Mouse (Mus musculus): ENCODE data around the gene Fam185a. TPM values are rescaled to one million over a fixed set of nuclear protein-coding genes. Genes with fewer than 3 reads are reported as not detected.

Gene Fam185a
- polyA plus RNA-seq, 1 experiment from 2014 or later = 3.9 TPM

DNA sequence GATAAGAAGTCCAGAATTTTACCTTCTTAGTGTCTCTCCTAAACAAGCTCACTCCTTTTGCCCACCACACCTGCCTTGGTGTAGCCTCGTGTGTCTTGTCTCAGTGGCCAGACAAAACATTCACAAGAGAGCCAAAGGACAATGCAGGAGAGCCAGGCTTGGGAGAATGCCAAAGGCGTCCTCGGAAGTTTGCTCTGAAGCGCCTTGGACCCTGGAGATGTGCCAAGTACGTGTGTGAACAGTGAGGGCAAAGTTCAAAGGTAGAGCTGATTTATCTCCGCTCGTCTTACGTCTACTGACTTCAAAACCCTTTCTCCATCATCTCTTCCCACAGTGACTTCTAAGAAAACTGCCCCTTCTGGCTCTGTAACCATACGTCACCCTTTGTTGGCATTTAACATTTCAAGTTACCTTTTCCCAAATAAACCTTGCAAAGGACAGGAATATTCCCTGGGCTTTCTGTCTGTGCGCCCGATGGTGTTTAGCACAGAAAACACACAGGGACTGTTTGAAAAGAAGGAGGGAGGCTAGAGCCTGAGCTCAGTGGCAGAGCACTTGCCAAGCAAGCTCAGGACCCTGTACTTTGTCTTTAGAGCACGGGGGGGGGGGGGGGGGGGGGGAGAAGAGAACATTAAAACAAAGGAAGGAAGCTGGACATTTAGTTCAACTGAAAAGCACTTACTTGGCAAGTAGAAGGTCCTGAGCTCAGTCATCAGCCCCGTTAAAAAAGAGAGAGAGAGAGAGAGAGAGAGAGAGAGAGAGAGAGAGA lies 33.0 kb upstream of the Fam185a start:
- no peak overlapping the region for H3K4me3 ChIP-seq (ENCODE audit: low read depth, low read length)
- no peak for TF ChIP-seq CTCF (IDR thresholded peaks at IDR 0.05; ENCODE audit: low read depth)
- no peaks in the 10 kb centered on the region for H3K36me3 ChIP-seq (ENCODE audit: control insufficient read depth, insufficient read depth)
- peak; percentile 88 for ATAC-seq
- 19% methylated on average over 13 of the region's 13 CpGs for WGBS
- no peak overlapping the region for H3K9ac ChIP-seq (ENCODE audit: low read depth, low read length)
- H3K4me2 ChIP-seq (replicated peaks; ENCODE audit: low read depth) = peak overlapping the region; percentile 10; the same call in 1 of the 2 replicates
- H3K27me3 ChIP-seq (replicated peaks; ENCODE audit: control insufficient read depth, insufficient read depth, low read length) = no peaks in the 10 kb centered on the region
- no peak overlapping the region for H3K27ac ChIP-seq (ENCODE audit: low read depth, low read length)
- no peaks in the 10 kb centered on the region for H3K9me3 ChIP-seq (ENCODE audit: control insufficient read depth)
- H3K4me1 ChIP-seq (replicated peaks; ENCODE audit: control insufficient read depth, insufficient read depth, low read length) = 0 out of 2 replicates have a peak, but pooled peaks cover 2% of the 10 kb centered on the region

DNA sequence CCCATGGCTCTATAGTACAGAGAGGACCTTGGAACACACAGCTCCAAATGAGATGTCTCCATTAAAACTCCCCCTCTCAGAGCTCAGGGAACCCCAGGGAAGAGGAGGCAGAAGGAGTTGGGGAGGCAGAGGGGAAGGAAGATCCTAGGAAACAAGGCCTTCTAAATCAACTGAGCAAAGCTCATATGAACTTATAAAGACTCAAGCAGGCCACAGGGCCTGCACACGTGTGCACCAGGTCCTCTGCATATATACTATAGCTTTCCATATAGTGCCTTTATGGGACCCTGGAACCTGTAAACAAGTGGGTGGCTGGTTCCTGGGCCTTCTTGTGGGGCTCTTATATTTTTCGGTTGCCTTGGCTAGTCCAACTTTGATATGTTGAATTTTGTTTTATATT lies 30.2 kb upstream of the Fam185a start:
- Histone ChIP-seq H3K36me3 (ENCODE audit: control insufficient read depth, insufficient read depth) (no peaks in the 10 kb centered on the region), H3K4me1 (replicated peaks; ENCODE audit: control insufficient read depth, insufficient read depth, low read length) (0 out of 2 replicates have a peak, but pooled peaks cover 2% of the 10 kb centered on the region), H3K27ac (ENCODE audit: low read depth, low read length) (no peak overlapping the region), H3K4me3 (ENCODE audit: low read depth, low read length) (no peak overlapping the region), H3K9me3 (ENCODE audit: control insufficient read depth) (no peaks in the 10 kb centered on the region), H3K27me3 (replicated peaks; ENCODE audit: control insufficient read depth, insufficient read depth, low read length) (no peaks in the 10 kb centered on the region), H3K4me2 (replicated peaks; ENCODE audit: low read depth) (no peak overlapping the region), H3K9ac (ENCODE audit: low read depth, low read length) (no peak overlapping the region)
- TF ChIP-seq CTCF (IDR thresholded peaks at IDR 0.05; ENCODE audit: low read depth) = no peak
- ATAC-seq = no peak
- 84% methylated on average over 2 of the region's 2 CpGs for WGBS

DNA sequence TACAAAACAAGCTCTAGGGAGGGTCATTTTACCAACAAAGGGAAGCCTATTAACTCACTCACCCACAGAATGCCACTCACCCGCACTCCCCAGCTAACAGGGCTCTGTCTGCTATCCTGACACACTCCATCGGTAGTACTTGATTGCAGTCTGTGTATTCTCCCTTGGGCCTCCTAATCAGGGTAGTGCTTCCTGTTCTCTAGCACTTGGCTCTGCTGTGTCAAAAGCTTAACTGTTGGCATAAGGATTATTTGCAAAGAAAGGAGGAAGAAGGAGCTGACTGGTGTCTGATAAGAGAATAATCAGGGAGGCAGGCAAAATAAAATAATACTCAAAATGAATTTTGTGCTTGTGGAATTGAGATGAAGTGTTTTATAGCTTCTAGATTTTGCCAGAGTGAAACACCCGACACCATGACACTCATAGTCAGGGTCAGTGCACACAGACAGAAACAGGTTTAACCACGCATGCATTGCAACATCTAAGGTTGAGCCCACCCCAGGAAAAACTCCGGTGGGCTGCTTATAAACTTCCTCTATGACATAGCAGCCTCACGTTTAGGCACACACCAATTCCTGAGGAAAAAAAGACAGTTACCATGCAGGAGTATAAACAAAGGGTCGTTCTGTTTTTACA lies 29.4 kb upstream of the Fam185a start:
- Histone ChIP-seq H3K9me3 (ENCODE audit: control insufficient read depth) (no peaks in the 10 kb centered on the region), H3K4me3 (ENCODE audit: low read depth, low read length) (no peak overlapping the region), H3K27ac (ENCODE audit: low read depth, low read length) (no peak overlapping the region), H3K9ac (ENCODE audit: low read depth, low read length) (no peak overlapping the region), H3K36me3 (ENCODE audit: control insufficient read depth, insufficient read depth) (no peaks in the 10 kb centered on the region), H3K4me2 (replicated peaks; ENCODE audit: low read depth) (no peak overlapping the region), H3K4me1 (replicated peaks; ENCODE audit: control insufficient read depth, insufficient read depth, low read length) (0 out of 2 replicates have a peak, but pooled peaks cover 2% of the 10 kb centered on the region), H3K27me3 (replicated peaks; ENCODE audit: control insufficient read depth, insufficient read depth, low read length) (no peaks in the 10 kb centered on the region)
- no peak for TF ChIP-seq CTCF (IDR thresholded peaks at IDR 0.05; ENCODE audit: low read depth)
- 26% methylated on average over 7 of the region's 7 CpGs for WGBS
- ATAC-seq = no peak

DNA sequence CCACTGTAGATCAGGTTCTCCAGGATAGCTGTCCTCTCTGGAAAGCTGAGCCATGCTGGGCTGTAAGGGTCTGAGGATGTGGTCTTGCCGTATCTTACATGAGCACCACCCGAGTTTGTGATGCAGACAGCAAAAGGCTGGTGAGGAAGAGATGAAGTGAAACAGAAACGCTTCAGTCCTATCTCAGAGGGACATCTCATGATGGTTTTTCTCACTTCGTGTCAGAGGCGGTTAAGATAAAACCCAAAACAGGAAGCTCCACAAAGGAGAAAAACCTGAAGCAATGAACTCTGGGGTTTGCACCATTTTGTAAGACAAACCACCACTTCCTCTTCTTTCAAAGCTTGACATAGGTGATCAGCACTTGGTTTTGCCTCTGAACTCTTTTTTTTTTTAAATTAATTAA lies 13.5 kb upstream of the Fam185a start:
- H3K4me1 ChIP-seq (replicated peaks; ENCODE audit: control insufficient read depth, insufficient read depth, low read length) = no peaks in the 10 kb centered on the region
- H3K4me2 ChIP-seq (replicated peaks; ENCODE audit: low read depth) = no peak overlapping the region
- H3K36me3 ChIP-seq (ENCODE audit: control insufficient read depth, insufficient read depth) = no peaks in the 10 kb centered on the region
- H3K9me3 ChIP-seq (ENCODE audit: control insufficient read depth) = no peaks in the 10 kb centered on the region
- ATAC-seq = no peak
- H3K27me3 ChIP-seq (replicated peaks; ENCODE audit: control insufficient read depth, insufficient read depth, low read length) = no peaks in the 10 kb centered on the region
- no peak for TF ChIP-seq CTCF (IDR thresholded peaks at IDR 0.05; ENCODE audit: low read depth)
- no peak overlapping the region for H3K27ac ChIP-seq (ENCODE audit: low read depth, low read length)
- no peak overlapping the region for H3K9ac ChIP-seq (ENCODE audit: low read depth, low read length)
- no peak overlapping the region for H3K4me3 ChIP-seq (ENCODE audit: low read depth, low read length)
- 82% methylated on average over 5 of the region's 5 CpGs for WGBS

DNA sequence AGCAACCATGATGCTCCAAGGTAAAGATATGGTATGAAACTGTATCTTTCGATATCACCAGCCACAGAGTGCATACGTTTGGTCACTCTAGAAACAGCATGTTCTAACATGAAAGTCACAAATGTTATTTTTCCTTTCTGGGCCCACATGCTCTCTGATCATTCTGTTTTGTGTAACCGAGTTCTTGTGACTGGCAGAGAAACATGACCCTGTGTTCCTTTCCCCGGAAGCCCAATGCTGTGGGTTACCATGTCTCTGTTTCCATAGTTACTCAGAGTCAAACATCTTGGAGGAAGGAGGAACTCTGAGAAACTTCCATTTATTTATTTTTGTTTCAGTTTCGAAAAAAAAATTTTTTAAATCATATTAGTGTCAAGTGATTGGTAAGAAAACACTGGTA lies 12.7 kb upstream of the Fam185a start:
- H3K9me3 ChIP-seq (ENCODE audit: control insufficient read depth) = no peaks in the 10 kb centered on the region
- H3K4me2 ChIP-seq (replicated peaks; ENCODE audit: low read depth) = no peak overlapping the region
- H3K36me3 ChIP-seq (ENCODE audit: control insufficient read depth, insufficient read depth) = no peaks in the 10 kb centered on the region
- H3K27ac ChIP-seq (ENCODE audit: low read depth, low read length) = no peak overlapping the region
- no peak overlapping the region for H3K4me3 ChIP-seq (ENCODE audit: low read depth, low read length)
- no peak for ATAC-seq
- H3K9ac ChIP-seq (ENCODE audit: low read depth, low read length) = no peak overlapping the region
- no peak for TF ChIP-seq CTCF (IDR thresholded peaks at IDR 0.05; ENCODE audit: low read depth)
- no peaks in the 10 kb centered on the region for H3K27me3 ChIP-seq (replicated peaks; ENCODE audit: control insufficient read depth, insufficient read depth, low read length)
- no peaks in the 10 kb centered on the region for H3K4me1 ChIP-seq (replicated peaks; ENCODE audit: control insufficient read depth, insufficient read depth, low read length)
- WGBS = 79% methylated on average over 5 of the region's 5 CpGs

DNA sequence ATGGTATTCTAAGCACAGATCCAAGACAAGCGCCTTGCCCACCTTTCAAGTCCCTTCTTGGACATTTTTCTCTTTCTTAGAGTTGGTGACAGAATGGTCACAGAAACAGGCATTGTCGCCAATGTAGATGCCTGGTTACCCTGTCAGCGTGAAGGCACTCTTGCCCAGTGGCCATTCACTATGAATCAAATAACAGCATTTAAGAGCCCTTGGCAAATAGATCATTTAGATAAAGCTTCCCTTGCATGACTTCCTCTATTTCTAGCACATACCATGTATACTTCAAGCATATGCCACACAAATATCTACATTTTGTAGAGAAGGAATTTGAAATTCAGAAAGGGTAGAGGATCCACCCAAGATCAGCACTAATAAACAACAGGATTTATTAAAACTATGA lies 11.4 kb upstream of the Fam185a start:
- 83% methylated on average over 3 of the region's 3 CpGs for WGBS
- H3K4me3 ChIP-seq (ENCODE audit: low read depth, low read length) = no peak overlapping the region
- ATAC-seq = no peak
- no peaks in the 10 kb centered on the region for H3K9me3 ChIP-seq (ENCODE audit: control insufficient read depth)
- H3K9ac ChIP-seq (ENCODE audit: low read depth, low read length) = no peak overlapping the region
- H3K4me2 ChIP-seq (replicated peaks; ENCODE audit: low read depth) = no peak overlapping the region
- no peaks in the 10 kb centered on the region for H3K27me3 ChIP-seq (replicated peaks; ENCODE audit: control insufficient read depth, insufficient read depth, low read length)
- H3K36me3 ChIP-seq (ENCODE audit: control insufficient read depth, insufficient read depth) = no peaks in the 10 kb centered on the region
- H3K4me1 ChIP-seq (replicated peaks; ENCODE audit: control insufficient read depth, insufficient read depth, low read length) = no peaks in the 10 kb centered on the region
- TF ChIP-seq CTCF (IDR thresholded peaks at IDR 0.05; ENCODE audit: low read depth) = no peak
- no peak overlapping the region for H3K27ac ChIP-seq (ENCODE audit: low read depth, low read length)
